Mouse (Mus musculus) kidney, adult 8-10 months (tissue): ENCODE measurements at regions not wholly inside any gene's neighbourhood (a gene's known extent, or its start where the extent isn't known, plus 50 kb on each side); places are given as distances from the start of the nearest gene placed in this dataset.

ENCODE experiments used
- DNase-seq, 2 experiments: peaks; one replicate each; pipeline ENCODE4 v3.0.0; 2022

- DNase-seq = no peak
These were observed 362.6 kb downstream of the Rfpl4b start for GRCm38 (mm10) chr10:38458975-38459374.

- no peak for DNase-seq
These were observed 363.2 kb downstream of the Rfpl4b start for GRCm38 (mm10) chr10:38458424-38458823.

DNA sequence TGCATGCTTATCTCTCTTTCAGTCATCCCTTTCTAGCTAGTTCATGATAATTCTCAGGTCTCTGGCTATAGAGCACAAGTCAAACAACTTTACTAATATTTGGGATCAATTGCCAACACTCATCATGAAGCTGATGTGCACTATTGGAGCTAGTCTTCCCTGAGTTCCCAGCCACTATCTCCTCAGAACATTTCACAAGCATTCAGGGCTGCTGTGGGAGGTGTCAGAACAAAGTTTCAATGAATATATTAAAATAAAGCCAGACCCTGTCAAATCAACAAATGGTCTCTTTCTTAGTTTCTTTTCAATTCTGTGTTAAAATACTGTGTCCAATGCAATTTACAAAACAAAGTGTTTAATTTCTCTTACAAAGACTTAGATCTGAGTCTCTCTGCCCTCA, 364.8 kb downstream of the Rfpl4b start:
- DNase-seq = no peak

GRCm38 (mm10) chr10:38449263-38449662, 372.3 kb downstream of the Rfpl4b start:
- DNase-seq = no peak

DNA sequence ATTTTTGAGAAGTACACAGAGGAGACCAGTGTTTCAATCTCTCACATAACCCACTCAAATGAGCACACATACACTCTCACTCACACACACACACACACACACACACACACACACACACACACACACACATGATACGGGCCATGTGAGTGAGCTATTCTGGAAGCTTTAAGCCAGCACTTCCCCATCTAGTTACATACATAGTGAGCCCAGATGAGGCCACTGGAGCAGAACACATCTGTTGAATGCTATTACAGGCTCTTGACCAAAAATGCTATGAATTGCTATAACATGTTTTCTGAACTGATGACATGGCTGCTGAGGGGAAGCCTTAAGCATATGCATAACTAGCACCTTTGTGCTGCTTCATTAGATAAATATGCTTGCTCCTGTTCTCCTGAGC, 373.9 kb downstream of the Rfpl4b start:
- DNase-seq = no peak

DNA sequence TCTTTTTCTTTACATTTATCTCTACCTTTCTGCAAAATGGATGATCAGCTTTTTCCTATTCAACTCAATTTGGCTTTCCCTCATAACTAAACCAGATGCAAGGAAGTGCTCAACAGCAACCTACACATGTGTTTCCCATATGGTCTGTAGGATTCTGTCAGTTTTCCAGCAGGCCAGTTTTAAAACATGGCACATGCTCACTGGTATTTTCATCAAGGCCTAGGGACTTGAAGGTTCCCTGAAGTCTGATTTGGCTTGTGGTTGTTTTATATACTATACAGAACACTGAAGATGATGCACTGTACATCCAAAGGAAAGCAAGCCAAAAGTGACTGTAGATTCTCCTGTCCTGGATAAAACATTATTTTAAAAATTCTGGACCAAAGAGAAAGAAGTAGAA, 374.3 kb downstream of the Rfpl4b start:
- no peak for DNase-seq

- no peak for DNase-seq
These were observed 382.3 kb downstream of the Rfpl4b start for GRCm38 (mm10) chr10:38439286-38439685.

- DNase-seq = no peak
These were observed 384.7 kb downstream of the Rfpl4b start for GRCm38 (mm10) chr10:38436907-38437306.

DNA sequence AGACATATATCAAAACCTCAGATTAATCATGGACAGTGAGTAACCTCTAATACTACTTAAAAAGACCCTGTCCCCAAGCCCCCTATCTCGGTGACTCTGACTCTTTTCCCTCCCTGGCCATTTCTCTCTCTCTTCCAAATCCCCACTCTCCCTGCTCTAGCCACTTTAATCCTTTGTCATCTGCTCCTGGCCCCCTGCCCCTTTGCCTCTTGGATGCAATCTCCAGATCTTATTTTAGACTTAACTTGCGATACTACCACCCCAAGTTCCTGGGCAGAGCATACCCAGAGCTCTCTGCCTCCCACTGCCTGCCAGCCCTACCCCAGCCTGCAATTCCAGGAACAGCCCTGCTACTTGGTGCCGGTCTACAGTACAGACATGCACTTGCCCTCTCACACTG, 400.0 kb downstream of the Rfpl4b start:
- no peak for DNase-seq

- no peak for DNase-seq
These were observed 401.8 kb downstream of the Rfpl4b start for GRCm38 (mm10) chr10:38419771-38420170.

GRCm38 (mm10) chr10:38383161-38383560, 438.4 kb downstream of the Rfpl4b start:
- DNase-seq = peak; percentile 20 to 43

- DNase-seq = no peak
These were observed 439.7 kb downstream of the Rfpl4b start for GRCm38 (mm10) chr10:38381873-38382296.

DNA sequence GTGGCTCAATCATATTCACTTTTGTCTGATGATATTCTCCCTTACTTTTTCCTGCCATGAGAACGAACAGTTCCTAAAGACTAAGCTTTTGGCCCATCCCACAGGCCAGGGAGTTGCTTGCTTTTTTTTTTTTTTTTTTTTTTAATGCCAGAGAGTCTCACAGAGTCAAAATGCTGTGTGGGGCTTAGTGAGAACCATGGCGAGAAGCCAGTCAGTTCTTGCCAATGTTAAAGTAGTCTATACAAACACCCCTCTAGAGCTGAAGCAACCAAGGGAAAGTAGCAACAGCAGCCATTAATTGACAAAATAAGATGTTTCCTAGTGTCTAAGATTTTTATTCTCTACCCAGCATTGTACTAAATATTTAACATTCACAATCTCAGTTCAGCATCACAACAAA, 441.2 kb downstream of the Rfpl4b start:
- DNase-seq = no peak

- DNase-seq = no peak
These were observed 454.8 kb downstream of the Rfpl4b start for GRCm38 (mm10) chr10:38366776-38367175.

- DNase-seq = no peak
These were observed 456.7 kb downstream of the Rfpl4b start for GRCm38 (mm10) chr10:38364876-38365275.

GRCm38 (mm10) chr10:38357539-38358232, 463.9 kb downstream of the Rfpl4b start:
- DNase-seq = no peak

- no peak for DNase-seq
These were observed 467.6 kb downstream of the Rfpl4b start for GRCm38 (mm10) chr10:38353973-38354372.

GRCm38 (mm10) chr10:38353526-38353925, 468.1 kb downstream of the Rfpl4b start:
- DNase-seq = no peak

- peak; percentile 72 to 77 for DNase-seq
These were observed 474.6 kb downstream of the Rfpl4b start for GRCm38 (mm10) chr10:38347029-38347428.

- DNase-seq = no peak
These were observed 481.0 kb downstream of the Rfpl4b start for GRCm38 (mm10) chr10:38340406-38341175.

DNA sequence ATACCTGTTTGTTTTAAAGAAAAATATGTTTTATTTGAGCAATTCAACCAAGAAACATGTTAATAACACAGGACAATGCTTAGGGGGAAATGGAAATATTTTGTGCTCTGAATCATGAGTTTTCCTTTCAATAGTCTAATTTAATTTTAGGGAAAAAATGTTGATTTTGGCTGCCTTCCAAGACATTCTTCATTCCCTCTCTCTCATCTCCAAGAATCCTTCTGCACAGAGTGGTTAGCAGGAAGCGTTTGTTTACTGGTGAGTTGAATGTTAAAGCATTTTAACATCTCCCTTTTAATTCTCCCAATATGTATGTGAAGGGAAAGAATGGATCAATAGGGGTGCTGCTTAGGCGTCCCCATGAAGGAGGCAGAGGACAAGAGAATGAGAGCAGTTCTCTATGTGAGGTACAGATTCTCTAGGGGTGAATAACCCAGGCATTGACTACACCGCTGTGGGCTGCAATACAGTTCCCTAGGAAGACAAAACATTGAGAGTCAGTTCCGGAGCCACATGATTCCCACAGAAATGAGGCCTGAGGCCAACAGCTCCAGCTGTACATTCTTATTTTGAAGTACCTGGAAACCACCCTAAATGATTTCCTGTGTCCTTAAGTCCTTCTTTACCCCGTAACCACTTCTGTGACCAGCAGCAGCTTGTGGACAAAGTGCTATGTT, 512.7 kb downstream of the Rfpl4b start:
- peak in 1 of 2 experiments; percentile 1 for DNase-seq

DNA sequence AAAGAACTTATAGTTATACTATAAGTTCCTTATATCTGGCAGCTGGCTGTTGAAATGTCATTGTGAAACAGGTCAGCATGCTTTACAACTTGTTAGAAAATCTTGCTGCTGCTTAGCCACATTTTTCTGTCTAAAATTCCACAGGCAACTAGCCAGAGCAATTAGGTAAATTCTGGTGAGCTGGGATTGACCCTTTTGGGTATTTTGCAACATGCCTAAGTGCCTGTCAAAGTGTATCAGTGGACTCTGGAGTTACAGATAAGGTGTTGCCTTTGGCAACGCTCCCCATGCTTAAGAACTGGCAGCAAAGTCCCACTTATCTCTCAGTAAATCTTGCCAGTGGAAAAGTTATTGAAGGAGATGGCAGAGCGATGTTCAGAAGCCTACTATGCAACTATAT, 525.9 kb downstream of the Rfpl4b start:
- DNase-seq = no peak

GRCm38 (mm10) chr10:38288689-38289283, 532.8 kb downstream of the Rfpl4b start:
- no peak for DNase-seq
